ENCODE assay signal across 18 mouse cellular contexts in genomic region chr2:59631406-59631805, GRCm38 (mm10). TPM values are rescaled to one million over a fixed set of nuclear protein-coding genes. Genes with fewer than 3 reads are reported as not detected.
A peak's percentile ranks its signal among the peaks of the same experiment; 100 is the strongest.
DNase-seq lines count a peak whose midpoint lies in the region; ATAC-seq and TF ChIP-seq lines count a peak whose summit lies in the region.
"Had no signal": no experiment of that assay in that cellular context is flagged by ENCODE, and none has a peak within 500 bp of the region (broad histone marks: within the 10 kb centered on the region; RNA-seq: fewer than 3 reads in every experiment).

No protein-coding gene starts in this region.

- H3K4me3 ChIP-seq in gastrocnemius, adult 2 months = no peak overlapping the region
- H3K4me3 ChIP-seq in ES-Bruce4 (ENCODE audit: low read depth, low read length) = no peak overlapping the region
- H3K4me3 ChIP-seq: heart, adult 2 months; liver, embryonic 13.5 days; neural tube, embryonic 15.5 days; stomach, embryonic 15.5 days had no signal

- ATAC-seq in megakaryocyte-erythroid progenitor cell, adult 5-6 weeks (replicated peaks; ENCODE audit: low FRiP score, low TSS enrichment, poor library complexity, severe bottlenecking) = no peak
- ATAC-seq: midbrain, embryonic 16.5 days; Patski had no signal

- peak overlapping the region; percentile 8; the same call in 1 of the 2 replicates for H3K27ac ChIP-seq in gastrocnemius, adult 2 months
- peak overlapping the region; percentile 22 for H3K27ac ChIP-seq in ES-Bruce4 (ENCODE audit: insufficient read depth, low read length)
- H3K27ac ChIP-seq: heart, adult 2 months; liver, embryonic 13.5 days; neural tube, embryonic 15.5 days; stomach, embryonic 15.5 days had no signal

- no peaks in the 10 kb centered on the region for H3K27me3 ChIP-seq in ES-Bruce4 (ENCODE audit: control insufficient read depth, insufficient read depth, low read length, poor library complexity, severe bottlenecking)
- H3K27me3 ChIP-seq: liver, embryonic 13.5 days; neural tube, embryonic 15.5 days; Patski; stomach, embryonic 15.5 days had no signal

- no peak for TF ChIP-seq CTCF in gastrocnemius, adult 2 months (IDR thresholded peaks at IDR 0.05)
- TF ChIP-seq CTCF in ES-Bruce4 (IDR thresholded peaks at IDR 0.05; ENCODE audit: low read depth, low read length) = no peak

- TF ChIP-seq EP300 in ES-Bruce4 (IDR thresholded peaks at IDR 0.05; ENCODE audit: insufficient read depth, low read depth, low read length) = no peak

- no peak for DNase-seq in gastrocnemius, adult 2 months
- no peak for DNase-seq in gastrocnemius, adult 8-10 months (ENCODE audit: low spot score in 2 of 2)
- DNase-seq in 416B (ENCODE audit: low read depth) = peak; percentile 79
- DNase-seq in natural killer cell, adult 2 months (ENCODE audit: low spot score in 2 of 2) = peak; percentile 52 to 58
- no peak for DNase-seq in left cerebral cortex, adult 18-20 months (ENCODE audit: low spot score in 2 of 2)
- DNase-seq in embryo, embryonic 11 days = no peak
- DNase-seq: cerebellum, adult 8-10 months; heart, postnatal 10 days; left cerebral cortex, postnatal 4 days; liver, embryonic 13.5 days; lung, postnatal 10 days had no signal

- TF ChIP-seq POLR2A in ES-Bruce4 (IDR thresholded peaks at IDR 0.05; ENCODE audit: insufficient read depth, low read length) = no peak

- peaks cover 8% of the 10 kb centered on the region for H3K4me1 ChIP-seq in ES-Bruce4 (ENCODE audit: control insufficient read depth, insufficient read depth, low read length)

- no peak overlapping the region for H3K9ac ChIP-seq in ES-Bruce4 (ENCODE audit: low read depth, poor library complexity, severe bottlenecking)
- H3K9ac ChIP-seq: liver, embryonic 13.5 days; neural tube, embryonic 15.5 days; stomach, embryonic 15.5 days had no signal

- H3K36me3 ChIP-seq in ES-Bruce4 (ENCODE audit: control insufficient read depth, insufficient read depth, low read length, poor library complexity, severe bottlenecking) = no peaks in the 10 kb centered on the region
- H3K36me3 ChIP-seq: liver, embryonic 13.5 days; neural tube, embryonic 15.5 days; stomach, embryonic 15.5 days had no signal

- peaks cover 11% of the 10 kb centered on the region for H3K9me3 ChIP-seq in ES-Bruce4 (replicated peaks; ENCODE audit: control insufficient read depth, insufficient read depth, low read length, poor library complexity, severe bottlenecking)
- H3K9me3 ChIP-seq: liver, embryonic 13.5 days; stomach, embryonic 15.5 days had no signal

- intact Hi-C loops in gastrocnemius, adult 2 months (cut with DNase I) = no loop called here

RNA-seq across cellular contexts. Expression of gene Tanc1, which starts 19.6 kb away (rescaled TPM):
- 1 to 10 TPM; 6.3 to 8.7 TPM for total RNA-seq in gastrocnemius, adult 2 months (2021)
- 10 to 100 TPM in 1 of 4 experiments, 1 to 10 TPM in 3; 4.4 to 10.5 (median 6.5) TPM for total RNA-seq in gastrocnemius, adult 8-10 months (2022)
- 55.2 and 62.4 TPM in 2 replicates for polyA plus RNA-seq in ES-Bruce4 (2011; ENCODE audit: insufficient read depth, insufficient read length, low read depth, missing spikeins)
- 4.5 and 7.9 TPM in 2 replicates for total RNA-seq in megakaryocyte-erythroid progenitor cell, adult 5-6 weeks (2014; fragmentation: Nextera tagmentation)
- total RNA-seq in megakaryocyte-erythroid progenitor cell, adult 5-6 weeks (2017) = 3.5 and 4.6 TPM in 2 replicates
- total RNA-seq in left cerebral cortex, adult 18-20 months (2021) = 10 to 100 TPM; 25.2 to 26.7 TPM

Comparison
In these comparisons a context has a peak if more than half of its experiments do, and no peak if none do; other contexts are left out.
1. DNase-seq: peak in 416B (single experiment) and natural killer cell, adult 2 months (2 of 2); none in gastrocnemius, adult 2 months (single experiment), gastrocnemius, adult 8-10 months (0 of 2), left cerebral cortex, adult 18-20 months (0 of 2) and embryo, embryonic 11 days (single experiment).